Mouse (Mus musculus) kidney, embryonic 16.5 days (tissue): ENCODE results near the gene Tmprss6. TPM values are rescaled to one million over a fixed set of nuclear protein-coding genes. Genes with fewer than 3 reads are reported as not detected.

Source experiments
- ATAC-seq: fragments of 200-750 bp; cut with Nextera tagmentation; 2 replicates; pipeline ENCODE4 v1.8.0; 2017; ENCODE audit warnings: moderate TSS enrichment; ENCODE audit not compliant: low FRiP score, low TSS enrichment
- H3K27ac ChIP-seq: fragments of 300-500 bp; sonication (generic); 2 replicates; pipeline ENCODE4 v1.5.1; 2014; ENCODE audit warnings: low read length
- H3K27me3 ChIP-seq: fragments of 300-500 bp; sonication (generic); 2 replicates; pipeline ENCODE4 v1.6.1; 2014; ENCODE audit warnings: low read length, control low read depth, mixed read lengths; ENCODE audit not compliant: insufficient read depth
- H3K36me3 ChIP-seq: fragments of 300-500 bp; sonication (generic); 2 replicates; pipeline ENCODE4 v1.6.1; 2014; ENCODE audit warnings: low read length, control low read depth, mixed read lengths; ENCODE audit not compliant: insufficient read depth
- H3K4me1 ChIP-seq: fragments of 300-500 bp; sonication (generic); 2 replicates; pipeline ENCODE4 v1.6.1; 2014; ENCODE audit warnings: low read length, control low read depth, mixed read lengths; ENCODE audit not compliant: insufficient read depth
- H3K4me2 ChIP-seq: fragments of 300-500 bp; sonication (generic); replicated peaks from 2 replicates; pipeline ENCODE4 v1.6.1; 2014; ENCODE audit warnings: low read depth, low read length
- H3K4me3 ChIP-seq: fragments of 300-500 bp; sonication (generic); 2 replicates; pipeline ENCODE4 v1.5.1; 2014; ENCODE audit warnings: mild to moderate bottlenecking, low read length
- H3K9ac ChIP-seq: fragments of 300-500 bp; sonication (generic); replicated peaks from 2 replicates; pipeline ENCODE4 v1.6.1; 2014; ENCODE audit warnings: low read length
- H3K9me3 ChIP-seq: fragments of 300-500 bp; sonication (generic); 2 replicates; pipeline ENCODE4 v1.6.1; 2016; ENCODE audit warnings: low read length, control low read depth
- WGBS: fragments of 180-500 bp; shearing (Covaris S2); extraction: QIAGEN DNeasy Blood & Tissue Kit; methylation state at CpG from one replicate; pipeline ENCODE4 v1.1.7; 2014; 5-methylcytosine and 5-hydroxymethylcytosine counted together
- polyA plus RNA-seq: library from polyadenylated mRNA; unstranded; fragments of >200 nt; fragmentation: Nextera tagmentation; extraction: Ambion mirVana; gene quantifications from 2 replicates; pipeline ENCODE4 v1.2.1, GENCODE M21; 2015

The Tmprss6 gene
- polyA plus RNA-seq, 1 experiment from 2014 or later, result 0.29 TPM

DNA sequence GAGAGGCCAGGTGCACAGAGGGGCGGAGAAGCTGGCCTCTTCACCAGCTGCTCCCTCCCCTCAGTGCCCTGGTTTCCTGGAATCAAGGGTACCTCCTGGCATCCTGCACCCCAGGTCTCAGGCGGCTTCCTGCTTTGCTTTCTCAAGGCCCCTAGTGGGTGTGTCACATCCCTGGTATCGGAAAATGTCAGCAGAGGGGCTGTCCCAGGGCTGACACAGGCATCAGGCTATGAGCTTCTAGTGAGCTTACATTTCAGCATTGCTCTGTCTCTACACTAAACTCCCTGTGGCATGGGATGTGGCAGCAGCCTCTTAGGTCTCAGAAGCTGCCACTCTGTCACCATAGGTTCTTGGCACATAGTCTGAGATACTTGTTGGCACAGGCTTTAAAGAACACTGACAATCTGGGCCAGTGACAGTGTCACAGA lies 7.2 kb upstream of the Tmprss6 start:
- H3K27me3 ChIP-seq, result no peaks in the 10 kb centered on the region
- H3K4me3 ChIP-seq, result no peak overlapping the region
- H3K4me2 ChIP-seq, result no peak overlapping the region
- ATAC-seq, result no peak
- H3K9ac ChIP-seq, result no peak overlapping the region
- H3K9me3 ChIP-seq, result no peaks in the 10 kb centered on the region
- H3K36me3 ChIP-seq, result no peaks in the 10 kb centered on the region
- WGBS, result 56% methylated on average over 3 of the region's 3 CpGs
- no peak overlapping the region for H3K27ac ChIP-seq
- peaks cover 6% of the 10 kb centered on the region for H3K4me1 ChIP-seq

DNA sequence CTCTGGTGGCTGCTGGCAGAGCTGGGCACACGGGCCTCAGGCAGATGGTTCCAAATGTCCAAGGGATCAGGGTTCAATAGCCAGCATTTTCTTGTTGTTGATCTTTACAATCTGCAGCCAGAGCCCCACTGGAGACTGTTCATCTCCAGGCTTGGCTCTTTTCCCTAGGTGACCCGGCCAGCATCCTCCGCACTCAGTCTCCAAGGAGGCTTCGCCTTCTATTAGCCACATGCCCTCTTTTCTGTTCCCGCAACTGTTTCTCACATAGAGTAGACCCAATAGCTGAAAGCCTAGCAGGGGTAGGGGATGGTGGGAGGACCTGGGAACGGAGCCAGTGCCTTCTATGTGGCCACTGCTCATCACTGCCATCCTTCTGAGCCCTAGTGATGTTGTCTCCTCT lies 5.0 kb upstream of the Tmprss6 start:
- Histone ChIP-seq H3K36me3 (no peaks in the 10 kb centered on the region), H3K4me3 (no peak overlapping the region), H3K27me3 (no peaks in the 10 kb centered on the region), H3K9me3 (no peaks in the 10 kb centered on the region), H3K4me1 (peaks cover 6% of the 10 kb centered on the region), H3K27ac (no peak overlapping the region), H3K9ac (no peak overlapping the region), H3K4me2 (no peak overlapping the region)
- ATAC-seq, result no peak
- WGBS, result 85% methylated on average over 6 of the region's 6 CpGs

GRCm38 (mm10) chr15:78471902-78472301 lies 3.5 kb upstream of the Tmprss6 start:
- WGBS, result 37% methylated on average over 7 of the region's 7 CpGs
- ATAC-seq, result no peak
- Histone ChIP-seq H3K27ac (no peak overlapping the region), H3K27me3 (no peaks in the 10 kb centered on the region), H3K9ac (no peak overlapping the region), H3K4me1 (peaks cover 6% of the 10 kb centered on the region), H3K9me3 (no peaks in the 10 kb centered on the region), H3K36me3 (no peaks in the 10 kb centered on the region), H3K4me3 (no peak overlapping the region), H3K4me2 (no peak overlapping the region)

DNA sequence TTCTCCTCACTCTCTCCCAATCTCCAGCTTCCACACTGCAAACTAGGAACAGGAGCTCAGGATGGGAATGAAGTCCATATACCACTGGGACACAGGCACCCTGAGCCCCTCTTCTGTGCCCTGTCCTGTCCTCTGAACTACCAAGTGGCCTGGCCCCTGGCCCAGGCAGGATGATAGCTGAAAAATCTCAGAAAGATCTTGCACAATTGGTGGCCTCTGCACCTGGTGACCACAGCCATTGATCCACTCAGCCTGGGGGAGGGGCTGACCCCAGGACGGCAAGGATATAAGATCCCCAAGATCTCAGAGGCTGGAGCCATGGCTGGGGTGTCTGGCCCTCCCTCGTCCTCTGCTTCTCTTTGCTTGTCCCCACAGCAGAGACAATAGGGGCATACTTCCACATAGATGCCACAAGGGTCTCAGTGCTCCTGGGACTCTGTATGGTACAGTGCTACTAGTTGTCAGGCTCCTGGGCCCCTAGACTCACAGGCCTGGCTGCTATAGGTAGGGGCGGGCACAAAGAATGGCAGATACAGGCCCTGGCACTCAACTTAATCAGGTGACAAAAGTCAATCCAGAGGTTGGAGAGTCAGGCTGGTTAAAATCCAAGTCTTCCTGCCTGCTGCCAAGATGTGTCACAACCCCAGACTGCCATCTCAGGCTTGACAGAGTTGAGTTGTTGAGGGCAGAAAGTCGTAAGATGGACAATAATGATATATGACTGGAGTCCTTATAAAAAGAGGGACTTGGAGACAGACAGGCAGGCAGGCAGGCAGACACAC lies 2.3 kb upstream of the Tmprss6 start:
- WGBS, result 64% methylated on average over 4 of the region's 4 CpGs
- H3K4me2 ChIP-seq, result no peak overlapping the region

GRCm38 (mm10) chr15:78467570-78467969 lies 864 bp downstream of the Tmprss6 start:
- Histone ChIP-seq H3K36me3 (no peaks in the 10 kb centered on the region), H3K4me2 (no peak overlapping the region), H3K4me3 (no peak overlapping the region), H3K4me1 (peaks cover 6% of the 10 kb centered on the region), H3K27ac (no peak overlapping the region), H3K9me3 (no peaks in the 10 kb centered on the region), H3K27me3 (no peaks in the 10 kb centered on the region), H3K9ac (no peak overlapping the region)
- WGBS, result 96% methylated on average over 7 of the region's 7 CpGs
- ATAC-seq, result no peak

More for the DNA sequence above, 2.3 kb upstream of the Tmprss6 start:
- Histone ChIP-seq H3K4me3 (no peak overlapping the region), H3K27ac (no peak overlapping the region), H3K27me3 (no peaks in the 10 kb centered on the region), H3K9ac (no peak overlapping the region), H3K36me3 (no peaks in the 10 kb centered on the region), H3K9me3 (no peaks in the 10 kb centered on the region), H3K4me1 (peaks cover 6% of the 10 kb centered on the region)
- no peak for ATAC-seq

- Histone ChIP-seq H3K36me3 (no peaks in the 10 kb centered on the region), H3K4me1 (peaks cover 4% of the 10 kb centered on the region), H3K4me3 (no peak overlapping the region), H3K9me3 (no peaks in the 10 kb centered on the region), H3K4me2 (no peak overlapping the region), H3K9ac (no peak overlapping the region), H3K27me3 (no peaks in the 10 kb centered on the region), H3K27ac (no peak overlapping the region)
- ATAC-seq, result no peak
- WGBS, result 34% methylated on average over 6 of the region's 6 CpGs
Measured at GRCm38 (mm10) chr15:78466809-78467208, 1.6 kb downstream of the Tmprss6 start.

- Histone ChIP-seq H3K36me3 (no peaks in the 10 kb centered on the region), H3K27ac (no peak overlapping the region), H3K27me3 (no peaks in the 10 kb centered on the region), H3K4me2 (no peak overlapping the region), H3K9ac (no peak overlapping the region), H3K4me3 (no peak overlapping the region), H3K4me1 (no peaks in the 10 kb centered on the region), H3K9me3 (no peaks in the 10 kb centered on the region)
- 57% methylated on average over 2 of the region's 2 CpGs for WGBS
- ATAC-seq, result no peak
Measured at GRCm38 (mm10) chr15:78462981-78463380, 5.5 kb downstream of the Tmprss6 start.

GRCm38 (mm10) chr15:78457193-78457592 lies 11.2 kb downstream of the Tmprss6 start:
- no peak overlapping the region for H3K4me3 ChIP-seq

GRCm38 (mm10) chr15:78456051-78456450 lies 12.4 kb downstream of the Tmprss6 start:
- Histone ChIP-seq H3K27ac (no peak overlapping the region), H3K4me1 (no peaks in the 10 kb centered on the region), H3K4me3 (no peak overlapping the region), H3K36me3 (no peaks in the 10 kb centered on the region), H3K27me3 (no peaks in the 10 kb centered on the region), H3K4me2 (no peak overlapping the region), H3K9ac (no peak overlapping the region), H3K9me3 (no peaks in the 10 kb centered on the region)
- 30% methylated on average over 7 of the region's 7 CpGs for WGBS
- ATAC-seq, result peak; percentile 35; the same call in 1 of the 2 replicates

More at GRCm38 (mm10) chr15:78457193-78457592, 11.2 kb downstream of the Tmprss6 start:
- H3K4me1 ChIP-seq, result no peaks in the 10 kb centered on the region
- no peak overlapping the region for H3K27ac ChIP-seq
- no peak for ATAC-seq
- H3K27me3 ChIP-seq, result no peaks in the 10 kb centered on the region
- 66% methylated on average over 10 of the region's 10 CpGs for WGBS
- H3K9me3 ChIP-seq, result no peaks in the 10 kb centered on the region
- no peak overlapping the region for H3K4me2 ChIP-seq
- H3K9ac ChIP-seq, result no peak overlapping the region
- H3K36me3 ChIP-seq, result no peaks in the 10 kb centered on the region

- WGBS, result 72% methylated on average over 4 of the region's 4 CpGs
- no peak overlapping the region for H3K4me2 ChIP-seq
- H3K27ac ChIP-seq, result no peak overlapping the region
- no peaks in the 10 kb centered on the region for H3K36me3 ChIP-seq
- no peaks in the 10 kb centered on the region for H3K9me3 ChIP-seq
- H3K4me1 ChIP-seq, result no peaks in the 10 kb centered on the region
- H3K4me3 ChIP-seq, result no peak overlapping the region
- ATAC-seq, result no peak
- H3K9ac ChIP-seq, result no peak overlapping the region
- H3K27me3 ChIP-seq, result no peaks in the 10 kb centered on the region
Measured at GRCm38 (mm10) chr15:78455168-78455567, 13.3 kb downstream of the Tmprss6 start.
